ENCODE assay signal across 16 mouse cellular contexts in the genomic region with DNA sequence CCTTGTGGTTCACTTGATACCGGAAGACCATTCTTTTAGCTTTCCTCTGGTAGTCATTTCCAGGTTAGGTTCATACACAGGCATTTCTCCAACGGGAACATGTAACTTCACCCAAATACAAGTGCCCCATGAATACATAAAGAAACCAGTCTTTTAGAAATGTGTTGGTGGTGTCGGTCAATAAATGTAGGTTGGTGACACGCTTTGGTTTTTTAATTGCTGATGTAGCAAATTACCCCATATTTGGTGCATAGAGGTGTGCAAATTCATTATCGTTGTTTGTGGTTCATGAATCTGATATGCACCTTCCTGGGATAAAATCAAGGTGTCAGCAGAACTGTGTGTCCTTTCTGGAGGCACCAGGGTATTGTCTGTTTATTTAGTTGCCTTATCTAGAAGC.
"Had no signal": no experiment of that assay in that cellular context is flagged by ENCODE, and none has a peak within 500 bp of the region (broad histone marks: within the 10 kb centered on the region; RNA-seq: fewer than 3 reads in every experiment).

No protein-coding gene starts in this region.

- H3K4me2 ChIP-seq: neural tube, embryonic 12.5 days; neural tube, embryonic 13.5 days; neural tube, embryonic 15.5 days; stomach, embryonic 15.5 days had no signal

- H3K27ac ChIP-seq: neural tube, embryonic 12.5 days; neural tube, embryonic 13.5 days; neural tube, embryonic 15.5 days; stomach, embryonic 15.5 days; stomach, postnatal 0 days had no signal

- H3K9me3 ChIP-seq: neural tube, embryonic 12.5 days; neural tube, embryonic 13.5 days; neural tube, embryonic 15.5 days; stomach, embryonic 15.5 days had no signal

- H3K4me3 ChIP-seq: neural tube, embryonic 12.5 days; neural tube, embryonic 13.5 days; neural tube, embryonic 15.5 days; stomach, embryonic 15.5 days had no signal

- H3K36me3 ChIP-seq: neural tube, embryonic 12.5 days; neural tube, embryonic 13.5 days; neural tube, embryonic 15.5 days; stomach, embryonic 15.5 days had no signal

- H3K9ac ChIP-seq: neural tube, embryonic 12.5 days; neural tube, embryonic 13.5 days; neural tube, embryonic 15.5 days; stomach, embryonic 15.5 days had no signal

- H3K4me1 ChIP-seq: neural tube, embryonic 12.5 days; neural tube, embryonic 13.5 days; stomach, embryonic 15.5 days had no signal

- H3K27me3 ChIP-seq: neural tube, embryonic 12.5 days; neural tube, embryonic 13.5 days; neural tube, embryonic 15.5 days; stomach, embryonic 15.5 days had no signal

- DNase-seq: retina, postnatal 1 day; right cerebral cortex, postnatal 14 days; right cerebral cortex, postnatal 25 days; right cerebral cortex, postnatal 4 days; spleen, adult 18-20 months; thymus, adult 18-20 months; thymus, adult 2 months; thymus, postnatal 14 days; thymus, postnatal 25 days; thymus, postnatal 36 days; thymus, postnatal 4 days had no signal
